Mouse (Mus musculus) heart, embryonic 16.5 days (tissue): ENCODE measurements around the gene Arfgap3. TPM values are rescaled to one million over a fixed set of nuclear protein-coding genes. Genes with fewer than 3 reads are reported as not detected.
"Not testable (repeated sequence)": the region's sequence is repeated elsewhere in the genome, so short reads cannot be mapped to it uniquely, and the experiment has no call there.

Source experiments
- ATAC-seq: fragments of 200-750 bp; cut with Nextera tagmentation; replicated peaks from 2 replicates; pipeline ENCODE4 v1.8.0; 2017; ENCODE audit warnings: moderate number of reproducible peaks; ENCODE audit not compliant: insufficient read depth, low FRiP score; ENCODE audit errors: extremely low read depth
- H3K27ac ChIP-seq: fragments of 300-500 bp; sonication (generic); 2 replicates; pipeline ENCODE4 v1.5.1; 2014; ENCODE audit warnings: mild to moderate bottlenecking, low read length, control low read depth, moderate library complexity
- H3K27me3 ChIP-seq: fragments of 300-500 bp; sonication (generic); 2 replicates; pipeline ENCODE4 v1.6.1; 2014; ENCODE audit warnings: low read length, mixed read lengths; ENCODE audit not compliant: control insufficient read depth, insufficient read depth
- H3K36me3 ChIP-seq: fragments of 300-500 bp; sonication (generic); 2 replicates; pipeline ENCODE4 v1.6.1; 2014; ENCODE audit not compliant: control insufficient read depth, insufficient read depth
- H3K4me1 ChIP-seq: fragments of 300-500 bp; sonication (generic); 2 replicates; pipeline ENCODE4 v1.6.1; 2014; ENCODE audit warnings: low read length, mixed read lengths; ENCODE audit not compliant: control insufficient read depth, insufficient read depth
- H3K4me2 ChIP-seq: fragments of 300-500 bp; sonication (generic); 2 replicates; pipeline ENCODE4 v1.6.1; 2014; ENCODE audit warnings: low read depth, mild to moderate bottlenecking, control low read depth, low read length
- H3K4me3 ChIP-seq: fragments of 300-500 bp; sonication (generic); 2 replicates; pipeline ENCODE4 v1.5.1; 2014; ENCODE audit warnings: mild to moderate bottlenecking, control low read depth, low read length
- H3K9ac ChIP-seq: fragments of 300-500 bp; sonication (generic); 2 replicates; pipeline ENCODE4 v1.6.1; 2014; ENCODE audit warnings: low read length, control low read depth
- H3K9me3 ChIP-seq: fragments of 300-500 bp; sonication (generic); replicated peaks from 2 replicates; pipeline ENCODE4 v1.6.1; 2016; ENCODE audit warnings: low read length; ENCODE audit not compliant: control insufficient read depth
- WGBS: fragments of 180-500 bp; shearing (Covaris S2); extraction: QIAGEN DNeasy Blood & Tissue Kit; methylation state at CpG from one replicate; pipeline ENCODE4 v1.1.7; 2014; 5-methylcytosine and 5-hydroxymethylcytosine counted together
- polyA plus RNA-seq: library from polyadenylated mRNA; unstranded; fragments of >200 nt; fragmentation: Nextera tagmentation; extraction: Ambion mirVana; gene quantifications from 2 replicates; pipeline ENCODE4 v1.2.1, GENCODE M21; 2015

The Arfgap3 gene
- polyA plus RNA-seq, 1 experiment from 2014 or later = 42.0 TPM

GRCm38 (mm10) chr15:83337903-83338870 lies 11.9 kb downstream of the Arfgap3 start:
- Histone ChIP-seq H3K27me3 (no peaks in the 10 kb centered on the region), H3K4me3 (no peak overlapping the region), H3K9ac (no peak overlapping the region), H3K4me1 (peaks cover 4% of the 10 kb centered on the region; the same call in 1 of the 2 replicates), H3K36me3 (peaks cover 31% of the 10 kb centered on the region), H3K9me3 (no peaks in the 10 kb centered on the region), H3K27ac (no peak overlapping the region), H3K4me2 (no peak overlapping the region)
- 76% methylated on average over 8 of the region's 8 CpGs for WGBS
- no peak for ATAC-seq

- H3K27ac ChIP-seq = no peak overlapping the region
- no peaks in the 10 kb centered on the region for H3K27me3 ChIP-seq
- H3K36me3 ChIP-seq = peaks cover 48% of the 10 kb centered on the region
- no peak overlapping the region for H3K9ac ChIP-seq
- no peaks in the 10 kb centered on the region for H3K4me1 ChIP-seq
- no peak overlapping the region for H3K4me2 ChIP-seq
- ATAC-seq = no peak
- WGBS = 79% methylated on average over 3 of the region's 3 CpGs
- no peak overlapping the region for H3K4me3 ChIP-seq
- no peaks in the 10 kb centered on the region for H3K9me3 ChIP-seq
Measured at GRCm38 (mm10) chr15:83332373-83332772, 17.7 kb downstream of the Arfgap3 start.

GRCm38 (mm10) chr15:83328952-83329351 lies 21.1 kb downstream of the Arfgap3 start:
- no peak overlapping the region for H3K27ac ChIP-seq
- no peaks in the 10 kb centered on the region for H3K9me3 ChIP-seq
- no peak for ATAC-seq
- H3K4me1 ChIP-seq = no peaks in the 10 kb centered on the region
- peaks cover 46% of the 10 kb centered on the region for H3K36me3 ChIP-seq
- no peaks in the 10 kb centered on the region for H3K27me3 ChIP-seq
- H3K4me2 ChIP-seq = no peak overlapping the region
- WGBS = 82% methylated on average over 5 of the region's 5 CpGs
- H3K9ac ChIP-seq = no peak overlapping the region
- no peak overlapping the region for H3K4me3 ChIP-seq

- Histone ChIP-seq H3K36me3 (peaks cover 45% of the 10 kb centered on the region), H3K27ac (no peak overlapping the region), H3K27me3 (no peaks in the 10 kb centered on the region), H3K9ac (no peak overlapping the region), H3K9me3 (no peaks in the 10 kb centered on the region; the same call in 1 of the 2 replicates), H3K4me2 (no peak overlapping the region), H3K4me1 (no peaks in the 10 kb centered on the region), H3K4me3 (no peak overlapping the region)
- ATAC-seq = no peak
- 97% methylated on average over 2 of the region's 2 CpGs for WGBS
Measured at GRCm38 (mm10) chr15:83323071-83323470, 27.0 kb downstream of the Arfgap3 start.

- H3K27ac ChIP-seq = no peak overlapping the region
- ATAC-seq = no peak
- 76% methylated on average over 1 of the region's 1 CpGs for WGBS
- no peaks in the 10 kb centered on the region for H3K9me3 ChIP-seq
- H3K4me2 ChIP-seq = no peak overlapping the region
- no peaks in the 10 kb centered on the region for H3K4me1 ChIP-seq
- no peak overlapping the region for H3K4me3 ChIP-seq
- no peak overlapping the region for H3K9ac ChIP-seq
- no peaks in the 10 kb centered on the region for H3K27me3 ChIP-seq
- H3K36me3 ChIP-seq = peaks cover 32% of the 10 kb centered on the region
Measured at GRCm38 (mm10) chr15:83314914-83315313, 35.1 kb downstream of the Arfgap3 start.

DNA sequence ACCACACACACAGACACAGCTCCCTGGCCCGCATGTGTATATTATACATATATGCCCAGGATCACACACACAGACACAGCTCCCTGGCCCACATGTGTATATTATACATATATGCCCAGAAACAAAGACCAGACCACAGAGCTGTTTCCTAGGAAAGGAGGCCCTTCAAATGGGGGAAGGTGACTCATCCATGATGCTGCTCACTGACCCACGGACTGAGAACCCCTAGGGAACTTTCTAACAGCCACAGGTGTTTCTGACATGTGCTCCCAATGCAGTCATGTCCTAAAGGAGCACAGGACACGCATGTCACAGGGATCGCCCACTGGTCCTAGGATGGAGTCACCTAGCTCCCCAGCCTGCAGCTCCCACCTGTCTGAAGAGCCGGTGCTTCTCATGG lies 40.2 kb downstream of the Arfgap3 start:
- no peak overlapping the region for H3K4me3 ChIP-seq
- WGBS = 86% methylated on average over 5 of the region's 5 CpGs
- no peaks in the 10 kb centered on the region for H3K9me3 ChIP-seq
- H3K4me1 ChIP-seq = no peaks in the 10 kb centered on the region
- H3K36me3 ChIP-seq = peaks cover 39% of the 10 kb centered on the region
- H3K9ac ChIP-seq = no peak overlapping the region
- H3K27me3 ChIP-seq = no peaks in the 10 kb centered on the region
- no peak overlapping the region for H3K4me2 ChIP-seq
- no peak for ATAC-seq
- no peak overlapping the region for H3K27ac ChIP-seq

GRCm38 (mm10) chr15:83308708-83309107 lies 41.3 kb downstream of the Arfgap3 start:
- H3K9me3 ChIP-seq, H3K27ac ChIP-seq, H3K27me3 ChIP-seq, H3K4me2 ChIP-seq, H3K4me3 ChIP-seq, ATAC-seq, H3K9ac ChIP-seq, H3K4me1 ChIP-seq: not testable (repeated sequence)
- WGBS = 97% methylated on average over 1 of the region's 1 CpGs
- peaks cover 38% of the 10 kb centered on the region for H3K36me3 ChIP-seq

GRCm38 (mm10) chr15:83306181-83306580 lies 43.9 kb downstream of the Arfgap3 start:
- Histone ChIP-seq H3K4me1 (peaks cover 5% of the 10 kb centered on the region), H3K36me3 (peaks cover 29% of the 10 kb centered on the region), H3K4me2 (no peak overlapping the region), H3K4me3 (no peak overlapping the region), H3K9me3 (no peaks in the 10 kb centered on the region), H3K27me3 (no peaks in the 10 kb centered on the region), H3K27ac (no peak overlapping the region; the same call in 1 of the 2 replicates), H3K9ac (no peak overlapping the region)
- 88% methylated on average over 12 of the region's 12 CpGs for WGBS
- ATAC-seq = no peak

DNA sequence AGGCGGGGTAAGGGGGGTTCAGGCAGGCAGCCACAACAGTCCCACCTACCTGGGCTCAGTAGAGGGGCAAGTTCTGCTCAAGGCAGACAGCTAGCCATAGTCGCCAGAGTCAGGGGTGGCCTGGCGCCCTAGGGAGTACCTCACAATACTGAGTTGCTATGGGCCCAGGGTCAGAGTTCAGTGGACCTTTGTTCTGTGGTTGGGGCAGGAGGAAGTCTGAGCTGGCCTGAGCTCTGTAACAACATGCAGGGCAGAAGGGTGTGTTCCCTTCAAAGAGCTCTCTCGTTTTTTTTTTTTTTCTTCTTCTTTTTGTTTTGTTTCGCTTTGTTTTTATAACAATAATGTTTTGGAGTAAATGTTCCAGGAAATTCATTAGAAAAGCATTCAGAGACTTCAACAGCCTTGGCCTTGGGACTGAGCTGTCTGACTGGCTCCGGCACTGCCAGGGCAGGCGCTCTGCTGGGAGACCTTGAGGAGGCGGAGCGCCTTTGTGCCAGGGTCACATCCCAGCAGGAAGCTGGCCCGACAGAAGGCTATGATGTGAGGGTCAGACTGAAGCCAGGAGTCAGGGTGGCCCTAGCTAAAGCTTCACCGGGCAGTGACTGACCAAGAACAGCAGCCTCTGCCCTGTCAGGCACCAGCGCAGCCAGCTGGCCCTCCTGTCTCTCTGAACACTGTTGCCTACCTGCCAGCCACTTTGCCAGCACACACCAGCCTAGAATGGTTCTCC lies 44.7 kb downstream of the Arfgap3 start:
- Histone ChIP-seq H3K4me3 (no peak overlapping the region), H3K9ac (no peak overlapping the region), H3K4me2 (no peak overlapping the region), H3K36me3 (peaks cover 27% of the 10 kb centered on the region), H3K27me3 (no peaks in the 10 kb centered on the region), H3K27ac (peak overlapping the region; percentile 49; the same call in 1 of the 2 replicates), H3K4me1 (peaks cover 5% of the 10 kb centered on the region), H3K9me3 (no peaks in the 10 kb centered on the region)
- 0 out of 2 replicates have a peak, but pooled peaks have one; percentile 30 for ATAC-seq
- 69% methylated on average over 12 of the region's 12 CpGs for WGBS
